Comparison of ENCODE assay signal across 8 mouse cellular contexts in genomic region chr16:90885781-90886565, GRCm38 (mm10). TPM values are rescaled to one million over a fixed set of nuclear protein-coding genes. Genes with fewer than 3 reads are reported as not detected.
DNase-seq lines count a peak whose midpoint lies in the region; ATAC-seq and TF ChIP-seq lines count a peak whose summit lies in the region.
"Had no signal": no experiment of that assay in that cellular context is flagged by ENCODE, and none has a peak within 500 bp of the region (broad histone marks: within the 10 kb centered on the region; RNA-seq: fewer than 3 reads in every experiment).

No protein-coding gene starts in this region.

- no peaks in the 10 kb centered on the region for H3K36me3 ChIP-seq in embryonic facial prominence, embryonic 14.5 days (ENCODE audit: control insufficient read depth, insufficient read depth, low read length)
- H3K36me3 ChIP-seq in heart, postnatal 0 days (replicated peaks; ENCODE audit: control insufficient read depth, insufficient read depth, low read length) = no peaks in the 10 kb centered on the region
- no peaks in the 10 kb centered on the region for H3K36me3 ChIP-seq in myocyte (ENCODE audit: control insufficient read depth, insufficient read depth)

- no peaks in the 10 kb centered on the region for H3K79me2 ChIP-seq in myocyte (ENCODE audit: control insufficient read depth, insufficient read depth)

- H3ac ChIP-seq in myocyte (ENCODE audit: control insufficient read depth, insufficient read length) = no peak overlapping the region

- no peak for TF ChIP-seq POLR2A in myocyte (IDR thresholded peaks at IDR 0.05; ENCODE audit: insufficient read length, low read depth)

- no peak for TF ChIP-seq CTCF in heart, postnatal 0 days (IDR thresholded peaks at IDR 0.05; ENCODE audit: low read depth)

- H3K27ac ChIP-seq in embryonic facial prominence, embryonic 14.5 days (replicated peaks; ENCODE audit: low read depth, low read length) = peak overlapping the region; percentile 56
- H3K27ac ChIP-seq in heart, postnatal 0 days (ENCODE audit: low read depth) = peak overlapping the region; percentile 56

- peaks cover 33% of the 10 kb centered on the region for H3K4me1 ChIP-seq in embryonic facial prominence, embryonic 14.5 days (ENCODE audit: control insufficient read depth, insufficient read depth, low read length)
- 0 out of 2 replicates have a peak, but pooled peaks cover 11% of the 10 kb centered on the region for H3K4me1 ChIP-seq in heart, postnatal 0 days (ENCODE audit: control insufficient read depth, insufficient read depth)

- H3K9me3 ChIP-seq in embryonic facial prominence, embryonic 14.5 days (ENCODE audit: control insufficient read depth, low read length) = no peaks in the 10 kb centered on the region
- no peaks in the 10 kb centered on the region for H3K9me3 ChIP-seq in heart, postnatal 0 days (replicated peaks; ENCODE audit: control insufficient read depth, low read length)

- DNase-seq in kidney, postnatal 25 days = peak; percentile 39 to 50
- no peak for DNase-seq in kidney, adult 18-20 months
- peak; percentile 80 for DNase-seq in embryonic facial prominence, embryonic 14.5 days (ENCODE audit: low spot score)
- DNase-seq in heart, postnatal 0 days (ENCODE audit: low spot score) = no peak
- DNase-seq in yolk sac, embryonic 10.5 days (ENCODE audit: low spot score) = no peak
- DNase-seq in c-Kit-positive CD71-positive TER-119-positive erythroid progenitor cells, embryonic 14.5 days (ENCODE audit: low spot score) = no peak
- DNase-seq: right cerebral cortex, postnatal 4 days had no signal

- ATAC-seq in embryonic facial prominence, embryonic 14.5 days (ENCODE audit: low read depth) = peak; percentile 16; the same call in 1 of the 2 replicates
- peak; percentile 64 for ATAC-seq in heart, postnatal 0 days (ENCODE audit: insufficient read depth, low read depth)

- no peaks in the 10 kb centered on the region for H3K27me3 ChIP-seq in embryonic facial prominence, embryonic 14.5 days (replicated peaks; ENCODE audit: control insufficient read depth, insufficient read depth, low read length)
- H3K27me3 ChIP-seq in heart, postnatal 0 days (ENCODE audit: control insufficient read depth, insufficient read depth, low read length) = no peaks in the 10 kb centered on the region
- H3K27me3 ChIP-seq in myocyte (ENCODE audit: control insufficient read depth, insufficient read depth, insufficient read length) = no peaks in the 10 kb centered on the region

- TF ChIP-seq EP300 in heart, postnatal 0 days (IDR thresholded peaks at IDR 0.05; ENCODE audit: low read depth) = no peak

- 56% methylated on average over 9 of the region's 9 CpGs for WGBS in embryonic facial prominence, embryonic 14.5 days
- 50% methylated on average over 9 of the region's 9 CpGs for WGBS in heart, postnatal 0 days

- no peak overlapping the region for H3K4me3 ChIP-seq in embryonic facial prominence, embryonic 14.5 days (ENCODE audit: low read depth, low read length)
- H3K4me3 ChIP-seq in heart, postnatal 0 days (ENCODE audit: low read depth, low read length) = no peak overlapping the region
- H3K4me3 ChIP-seq in myocyte = no peak overlapping the region

- H3K4me2 ChIP-seq in embryonic facial prominence, embryonic 14.5 days (ENCODE audit: low read depth, low read length) = no peak overlapping the region
- no peak overlapping the region for H3K4me2 ChIP-seq in heart, postnatal 0 days (ENCODE audit: low read depth, low read length)
- peak overlapping the region; percentile 78 for H3K4me2 ChIP-seq in myocyte (ENCODE audit: low read depth)

- H3K9ac ChIP-seq in embryonic facial prominence, embryonic 14.5 days (ENCODE audit: low read depth, low read length) = no peak overlapping the region
- H3K9ac ChIP-seq in heart, postnatal 0 days (replicated peaks; ENCODE audit: low read depth, low read length) = no peak overlapping the region

TF ChIP-seq in myocyte, 11 proteins besides CTCF, POLR2A, EP300 and RAD21:
- TF ChIP-seq MYOG (IDR thresholded peaks at IDR 0.05; ENCODE audit: control insufficient read depth in 1 of 3, insufficient read depth in 1 of 3, insufficient read length in 2 of 3, low read depth in 2 of 3) = no peak
- no peak for TF ChIP-seq SRF (IDR thresholded peaks at IDR 0.05; ENCODE audit: control insufficient read depth, insufficient read length, low read depth)
- no peak for TF ChIP-seq CEBPB (IDR thresholded peaks at IDR 0.05; ENCODE audit: insufficient read depth, poor library complexity, severe bottlenecking)
- TF ChIP-seq E2F4 (IDR thresholded peaks at IDR 0.05; ENCODE audit: insufficient read depth) = no peak
- TF ChIP-seq TCF12 (IDR thresholded peaks at IDR 0.05; ENCODE audit: insufficient read depth, poor library complexity, severe bottlenecking) = no peak
- no peak for TF ChIP-seq MYOD1 (IDR thresholded peaks at IDR 0.05; ENCODE audit: control insufficient read depth in 1 of 3, insufficient read length in 2 of 3, low read depth in 2 of 3)
- no peak for TF ChIP-seq MAX (IDR thresholded peaks at IDR 0.05; ENCODE audit: low read depth)
- no peak for TF ChIP-seq USF1 (IDR thresholded peaks at IDR 0.05; ENCODE audit: low read depth)
- no peak for TF ChIP-seq TCF3 (IDR thresholded peaks at IDR 0.05; ENCODE audit: insufficient read length, low read depth)
- no peak for TF ChIP-seq POLR2AphosphoS2 (IDR thresholded peaks at IDR 0.05; ENCODE audit: insufficient read length, low read depth)
- no peak for TF ChIP-seq REST (IDR thresholded peaks at IDR 0.05; ENCODE audit: insufficient read depth, insufficient read length)
TF ChIP-seq in myocyte: peak in this region for 0.

RNA-seq across cellular contexts. Expression of gene Cfap298, which starts 48.9 kb away (rescaled TPM):
- 34.5 and 37.8 TPM in 2 replicates for polyA plus RNA-seq in embryonic facial prominence, embryonic 14.5 days (2014; fragmentation: Nextera tagmentation; extraction: Ambion mirVana)
- 7.1 and 22.1 TPM in 2 replicates for total RNA-seq in heart, postnatal 0 days (2014; rRNA removed; ENCODE audit: low replicate concordance)
- 39.6 and 45.4 TPM in 2 replicates for polyA plus RNA-seq in heart, postnatal 0 days (2015; fragmentation: Nextera tagmentation; extraction: Ambion mirVana)
- 21.9 TPM for polyA plus RNA-seq in myocyte (2012; fragmentation: generic; extraction: Trizol)

RNA-seq across cellular contexts. Expression of gene Eva1c, which starts 59.5 kb away (rescaled TPM):
- 3.7 and 4.5 TPM in 2 replicates for polyA plus RNA-seq in embryonic facial prominence, embryonic 14.5 days (2014; fragmentation: Nextera tagmentation; extraction: Ambion mirVana)
- 3.2 and 11.4 TPM in 2 replicates for total RNA-seq in heart, postnatal 0 days (2014; rRNA removed; ENCODE audit: low replicate concordance)
- 1.1 and 1.7 TPM in 2 replicates for polyA plus RNA-seq in heart, postnatal 0 days (2015; fragmentation: Nextera tagmentation; extraction: Ambion mirVana)
- 4.5 TPM for polyA plus RNA-seq in myocyte (2012; fragmentation: generic; extraction: Trizol)

Comparison
In these comparisons a context has a peak if more than half of its experiments do, and no peak if none do; other contexts are left out.
1. DNase-seq: peak in kidney, postnatal 25 days (2 of 2) and embryonic facial prominence, embryonic 14.5 days (single experiment); none in kidney, adult 18-20 months (single experiment), heart, postnatal 0 days (single experiment), yolk sac, embryonic 10.5 days (single experiment) and c-Kit-positive CD71-positive TER-119-positive erythroid progenitor cells, embryonic 14.5 days (single experiment).